Mouse (Mus musculus) forebrain, postnatal 0 days (tissue): ENCODE results near the gene Eps8. TPM values are rescaled to one million over a fixed set of nuclear protein-coding genes. Genes with fewer than 3 reads are reported as not detected.

ENCODE experiments used
- ATAC-seq: fragments of 200-750 bp; cut with Nextera tagmentation; 2 replicates; pipeline ENCODE4 v1.8.0; 2017; ENCODE audit warnings: mild to moderate bottlenecking, moderate library complexity
- DNase-seq: peaks from one replicate; pipeline ENCODE4 v3.0.0-alpha.2; 2015
- H3K27ac ChIP-seq: fragments of 300-500 bp; sonication (generic); 2 replicates; pipeline ENCODE4 v1.5.1; 2014; ENCODE audit warnings: low read depth, mild to moderate bottlenecking, antibody characterized with exemption, low read length, moderate library complexity, mixed read lengths
- H3K27me3 ChIP-seq: fragments of 300-500 bp; sonication (generic); 2 replicates; pipeline ENCODE4 v1.6.1; 2014; ENCODE audit warnings: mild to moderate bottlenecking, low read length, mixed read lengths; ENCODE audit not compliant: insufficient read depth
- H3K36me3 ChIP-seq: fragments of 300-500 bp; sonication (generic); 2 replicates; pipeline ENCODE4 v1.6.1; 2014; ENCODE audit warnings: mild to moderate bottlenecking, moderate library complexity; ENCODE audit not compliant: insufficient read depth
- H3K4me1 ChIP-seq: fragments of 300-500 bp; sonication (generic); 2 replicates; pipeline ENCODE4 v1.6.1; 2014; ENCODE audit warnings: antibody characterized with exemption; ENCODE audit not compliant: insufficient read depth
- H3K4me2 ChIP-seq: fragments of 300-500 bp; sonication (generic); 2 replicates; pipeline ENCODE4 v1.6.1; 2014; ENCODE audit warnings: low read depth, mild to moderate bottlenecking, moderate library complexity
- H3K4me3 ChIP-seq: fragments of 300-500 bp; sonication (generic); 2 replicates; pipeline ENCODE4 v1.5.1; 2014; ENCODE audit warnings: low read depth, low read length, mixed read lengths
- H3K9ac ChIP-seq: fragments of 300-500 bp; sonication (generic); 2 replicates; pipeline ENCODE4 v1.6.1; 2014; ENCODE audit warnings: mild to moderate bottlenecking
- H3K9me3 ChIP-seq: fragments of 300-500 bp; sonication (generic); 2 replicates; pipeline ENCODE4 v1.6.1; 2016; ENCODE audit warnings: low read length
- CTCF ChIP-seq: sonication (generic); IDR thresholded peaks from 2 replicates; pipeline ENCODE4 v1.5.1; 2016; ENCODE audit warnings: antibody characterized with exemption, control low read depth, low read depth
- WGBS: fragments of 180-500 bp; shearing (Covaris S2); extraction: QIAGEN DNeasy Blood & Tissue Kit; methylation state at CpG from one replicate; pipeline ENCODE4 v1.1.7; 2014; 5-methylcytosine and 5-hydroxymethylcytosine counted together
- polyA plus RNA-seq: library from polyadenylated mRNA; unstranded; fragments of >200 nt; fragmentation: Nextera tagmentation; extraction: Ambion mirVana; gene quantifications from 2 replicates; pipeline ENCODE4 v1.2.1, GENCODE M21; 2015
- total RNA-seq: library from RNA; depleted of rRNA; stranded (reverse); fragments of >200 nt; gene quantifications from 2 replicates; pipeline ENCODE4 v1.2.3, GENCODE M21; 2014

Eps8 gene
- total and polyA plus RNA-seq, 2 experiments from 2014 or later = 23.7 to 26.0 TPM

- Histone ChIP-seq H3K27me3 (no peaks in the 10 kb centered on the region), H3K36me3 (no peaks in the 10 kb centered on the region), H3K4me3 (no peak overlapping the region), H3K9me3 (no peaks in the 10 kb centered on the region), H3K9ac (no peak overlapping the region), H3K4me2 (no peak overlapping the region), H3K4me1 (no peaks in the 10 kb centered on the region), H3K27ac (no peak overlapping the region)
- DNase-seq (no peak), ATAC-seq (no peak)
- no peak for TF ChIP-seq CTCF
- WGBS = 88% methylated on average over 2 of the region's 2 CpGs
Measured at GRCm38 (mm10) chr6:137621021-137621420, 33.7 kb downstream of the Eps8 start.

DNA sequence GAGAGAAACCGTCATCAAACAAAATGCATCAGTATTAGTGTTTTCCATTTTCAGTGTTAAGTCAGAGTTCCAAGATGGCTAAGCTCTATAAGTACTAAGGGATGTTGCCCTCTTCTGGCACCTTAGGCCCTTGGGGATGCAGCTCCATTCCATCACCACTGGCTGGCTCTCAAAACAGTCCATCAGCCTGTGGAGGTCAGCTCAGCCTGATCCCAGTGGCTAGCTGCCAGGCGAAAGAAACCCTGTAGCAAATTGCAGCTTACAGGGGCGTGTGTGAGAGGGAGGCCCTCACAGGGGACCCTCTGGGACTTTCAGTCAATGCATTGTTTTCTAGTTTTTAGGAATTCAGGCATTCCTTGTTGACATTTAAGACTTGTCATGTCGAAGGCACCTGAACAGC lies 40.8 kb downstream of the Eps8 start:
- H3K27me3 ChIP-seq = no peaks in the 10 kb centered on the region
- no peak for DNase-seq
- no peaks in the 10 kb centered on the region for H3K36me3 ChIP-seq
- ATAC-seq = no peak
- H3K4me2 ChIP-seq = no peak overlapping the region
- H3K27ac ChIP-seq = no peak overlapping the region
- H3K4me3 ChIP-seq = no peak overlapping the region
- H3K9ac ChIP-seq = no peak overlapping the region
- no peaks in the 10 kb centered on the region for H3K4me1 ChIP-seq
- TF ChIP-seq CTCF = no peak
- H3K9me3 ChIP-seq = no peaks in the 10 kb centered on the region
- 50% methylated on average over 4 of the region's 4 CpGs for WGBS

- Histone ChIP-seq H3K9me3 (no peaks in the 10 kb centered on the region), H3K27ac (no peak overlapping the region), H3K4me3 (no peak overlapping the region), H3K27me3 (no peaks in the 10 kb centered on the region), H3K9ac (no peak overlapping the region), H3K36me3 (no peaks in the 10 kb centered on the region), H3K4me2 (no peak overlapping the region), H3K4me1 (no peaks in the 10 kb centered on the region)
- TF ChIP-seq CTCF = no peak
- no peak for DNase-seq
- 62% methylated on average over 2 of the region's 2 CpGs for WGBS
- no peak for ATAC-seq
Measured at GRCm38 (mm10) chr6:137612071-137612547, 42.6 kb downstream of the Eps8 start.

GRCm38 (mm10) chr6:137608160-137608930 lies 46.3 kb downstream of the Eps8 start:
- WGBS = 93% methylated on average over 17 of the region's 17 CpGs
- no peak for ATAC-seq
- no peak for DNase-seq
- Histone ChIP-seq H3K4me1 (no peaks in the 10 kb centered on the region), H3K9ac (no peak overlapping the region), H3K27me3 (no peaks in the 10 kb centered on the region), H3K4me3 (no peak overlapping the region), H3K27ac (no peak overlapping the region), H3K4me2 (no peak overlapping the region), H3K9me3 (no peaks in the 10 kb centered on the region), H3K36me3 (no peaks in the 10 kb centered on the region)
- no peak for TF ChIP-seq CTCF

- TF ChIP-seq CTCF = no peak
- no peaks in the 10 kb centered on the region for H3K9me3 ChIP-seq
- WGBS = 92% methylated on average over 7 of the region's 7 CpGs
- H3K4me3 ChIP-seq = no peak overlapping the region
- H3K27ac ChIP-seq = no peak overlapping the region
- ATAC-seq = no peak
- no peaks in the 10 kb centered on the region for H3K4me1 ChIP-seq
- H3K27me3 ChIP-seq = no peaks in the 10 kb centered on the region
- no peak overlapping the region for H3K9ac ChIP-seq
- DNase-seq = no peak
- H3K36me3 ChIP-seq = no peaks in the 10 kb centered on the region
- H3K4me2 ChIP-seq = no peak overlapping the region
Measured at GRCm38 (mm10) chr6:137606541-137606940, 48.1 kb downstream of the Eps8 start.

GRCm38 (mm10) chr6:137604417-137605248 lies 50.0 kb downstream of the Eps8 start:
- no peak for DNase-seq
- no peak for TF ChIP-seq CTCF
- 62% methylated on average over 4 of the region's 4 CpGs for WGBS

GRCm38 (mm10) chr6:137598306-137598705 lies 56.4 kb downstream of the Eps8 start:
- WGBS = 18% methylated on average over 7 of the region's 7 CpGs
- no peaks in the 10 kb centered on the region for H3K27me3 ChIP-seq
- no peak for ATAC-seq
- H3K4me3 ChIP-seq = no peak overlapping the region
- H3K4me1 ChIP-seq = no peaks in the 10 kb centered on the region
- DNase-seq = no peak
- TF ChIP-seq CTCF = no peak
- no peak overlapping the region for H3K27ac ChIP-seq
- no peaks in the 10 kb centered on the region for H3K36me3 ChIP-seq
- H3K4me2 ChIP-seq = no peak overlapping the region
- H3K9me3 ChIP-seq = no peaks in the 10 kb centered on the region
- H3K9ac ChIP-seq = no peak overlapping the region

More at GRCm38 (mm10) chr6:137604417-137605248, 50.0 kb downstream of the Eps8 start:
- no peaks in the 10 kb centered on the region for H3K27me3 ChIP-seq
- no peak overlapping the region for H3K4me2 ChIP-seq
- no peak overlapping the region for H3K27ac ChIP-seq
- H3K4me3 ChIP-seq = no peak overlapping the region
- peak; percentile 61 for ATAC-seq
- H3K4me1 ChIP-seq = no peaks in the 10 kb centered on the region
- no peaks in the 10 kb centered on the region for H3K9me3 ChIP-seq
- H3K9ac ChIP-seq = no peak overlapping the region
- H3K36me3 ChIP-seq = no peaks in the 10 kb centered on the region
